Mouse (Mus musculus) liver, embryonic 14.5 days (tissue): ENCODE measurements around the gene Cacnb4. TPM values are rescaled to one million over a fixed set of nuclear protein-coding genes. Genes with fewer than 3 reads are reported as not detected.
A peak's percentile ranks its signal among the peaks of the same experiment; 100 is the strongest.

ENCODE experiments used
- ATAC-seq: fragments of 200-750 bp; cut with Nextera tagmentation; 2 replicates; pipeline ENCODE4 v1.8.0; 2017; ENCODE audit warnings: moderate number of reproducible peaks, mild to moderate bottlenecking, moderate library complexity; ENCODE audit not compliant: insufficient read depth
- DNase-seq, 3 experiments: peaks; one replicate each; pipeline ENCODE4 v3.0.0-alpha.2; 2012 to 2013; ENCODE audit warnings: low read depth in 3 of 3, low spot score in 3 of 3
- H3K27ac ChIP-seq: fragments of 300-500 bp; sonication (generic); 2 replicates; pipeline ENCODE4 v1.5.1; 2014; ENCODE audit warnings: moderate library complexity, mild to moderate bottlenecking, control low read depth, inconsistent platforms
- H3K27me3 ChIP-seq: fragments of 300-500 bp; sonication (generic); 2 replicates; pipeline ENCODE4 v1.6.1; 2014; ENCODE audit warnings: mild to moderate bottlenecking, low read length, moderate library complexity; ENCODE audit not compliant: control insufficient read depth, insufficient read depth
- H3K36me3 ChIP-seq: fragments of 300-500 bp; sonication (generic); replicated peaks from 2 replicates; pipeline ENCODE4 v1.6.1; 2014; ENCODE audit warnings: low read depth; ENCODE audit not compliant: control insufficient read depth, insufficient read depth
- H3K4me1 ChIP-seq, 2 experiments: fragments of 200-500 bp in 1 of 2; fragments of 300-500 bp in 1 of 2; sonication (generic) in 1 of 2; replicated peaks; 2 replicates each; pipeline ENCODE4 v1.6.1; 2012 to 2014; ENCODE audit warnings: antibody characterized with exemption in 1 of 2, inconsistent platforms in 1 of 2, low read length in 1 of 2; ENCODE audit not compliant: control insufficient read depth in 2 of 2, insufficient read depth in 2 of 2
- H3K4me2 ChIP-seq: fragments of 300-500 bp; sonication (generic); 2 replicates; pipeline ENCODE4 v1.6.1; 2014; ENCODE audit warnings: low read depth, mild to moderate bottlenecking, control low read depth, moderate library complexity
- H3K4me3 ChIP-seq, 2 experiments: fragments of 200-500 bp in 1 of 2; fragments of 300-500 bp in 1 of 2; sonication (generic) in 1 of 2; 2 replicates each; pipeline ENCODE4 v1.5.1; 2012 to 2014; ENCODE audit warnings: low read depth in 2 of 2, low read length in 2 of 2, mild to moderate bottlenecking in 2 of 2, control low read depth in 1 of 2, inconsistent platforms in 1 of 2, moderate library complexity in 1 of 2; ENCODE audit not compliant: insufficient read depth in 1 of 2
- H3K9ac ChIP-seq: fragments of 300-500 bp; sonication (generic); replicated peaks from 2 replicates; pipeline ENCODE4 v1.6.1; 2014; ENCODE audit warnings: mild to moderate bottlenecking, control low read depth, moderate library complexity
- H3K9me3 ChIP-seq: fragments of 300-500 bp; sonication (generic); 2 replicates; pipeline ENCODE4 v1.6.1; 2016; ENCODE audit warnings: low read length, mixed read lengths; ENCODE audit not compliant: control insufficient read depth
- CTCF ChIP-seq: IDR thresholded peaks from 2 replicates; pipeline ENCODE4 v1.5.1; 2016; ENCODE audit warnings: antibody characterized with exemption, low read depth, control low read depth
- EP300 ChIP-seq: IDR thresholded peaks from 2 replicates; pipeline ENCODE4 v1.6.1; 2016; ENCODE audit warnings: antibody characterized with exemption, low read depth
- WGBS: fragments of 180-500 bp; shearing (Covaris S2); extraction: QIAGEN DNeasy Blood & Tissue Kit; methylation state at CpG from one replicate; pipeline ENCODE4 v1.1.7; 2014; ENCODE audit not compliant: insufficient replicate concordance; 5-methylcytosine and 5-hydroxymethylcytosine counted together
- polyA plus RNA-seq, 2 experiments: library from polyadenylated mRNA; depleted of rRNA in 1 of 2; stranded (reverse) in 1 of 2; unstranded in 1 of 2; fragments of >200 nt; fragmentation: Nextera tagmentation in 1 of 2; extraction: Ambion mirVana in 1 of 2; gene quantifications; 2 replicates each; pipeline versions ENCODE4 v1.2.1 to v1.2.3; 2012 to 2014

The Cacnb4 gene
- polyA plus RNA-seq, 2 experiments, result 0.06 to 0.19 TPM

DNA sequence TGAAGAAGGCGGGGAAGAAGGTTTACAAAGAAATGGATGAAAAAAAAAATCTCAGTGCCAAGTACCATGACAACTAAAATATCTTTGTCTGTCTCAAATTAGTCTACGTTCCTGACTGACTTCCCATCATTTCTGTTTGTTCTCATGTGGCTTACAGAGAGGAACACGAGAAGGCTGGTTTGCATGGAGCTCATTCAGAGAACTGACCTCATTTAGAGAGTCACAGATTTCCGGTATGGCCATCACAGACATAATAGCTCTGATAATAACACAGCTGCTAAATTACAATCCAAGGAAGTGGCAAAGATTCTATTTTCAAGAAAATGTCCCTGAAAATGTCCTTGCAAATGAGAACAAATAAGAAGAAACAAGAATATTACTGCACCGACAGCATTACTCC is 142.9 kb downstream of the Cacnb4 start:
- Histone ChIP-seq H3K9me3 (no peaks in the 10 kb centered on the region), H3K36me3 (no peaks in the 10 kb centered on the region), H3K27ac (no peak overlapping the region), H3K4me1 (no peaks in the 10 kb centered on the region), H3K4me3 (no peak overlapping the region), H3K27me3 (no peaks in the 10 kb centered on the region), H3K9ac (no peak overlapping the region), H3K4me2 (no peak overlapping the region)
- no peak for TF ChIP-seq EP300
- no peak for TF ChIP-seq CTCF
- 62% methylated on average over 5 of the region's 5 CpGs for WGBS
- ATAC-seq (no peak), DNase-seq (no peak)

DNA sequence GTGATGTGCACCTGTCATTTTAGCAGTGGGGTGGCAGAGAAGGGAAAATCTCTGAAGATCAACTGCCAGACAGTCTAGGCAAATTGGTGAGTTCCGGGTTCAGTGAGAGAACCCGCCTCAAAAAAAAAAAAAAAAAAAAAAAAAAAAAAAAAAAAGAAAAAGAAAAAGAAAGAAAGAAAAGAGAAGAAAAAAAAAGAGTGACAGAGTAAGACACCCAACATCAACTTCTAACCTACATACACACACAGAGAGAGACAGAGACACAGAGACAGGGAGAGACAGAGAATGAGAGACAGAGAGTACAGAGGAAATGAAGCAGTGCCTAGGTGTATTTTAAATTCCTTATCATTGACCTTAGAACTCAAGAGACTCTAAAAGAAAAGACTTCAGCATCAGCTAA is 146.1 kb downstream of the Cacnb4 start:
- TF ChIP-seq EP300, result no peak
- no peak for TF ChIP-seq CTCF
- WGBS, result 61% methylated on average over 2 of the region's 2 CpGs

DNA sequence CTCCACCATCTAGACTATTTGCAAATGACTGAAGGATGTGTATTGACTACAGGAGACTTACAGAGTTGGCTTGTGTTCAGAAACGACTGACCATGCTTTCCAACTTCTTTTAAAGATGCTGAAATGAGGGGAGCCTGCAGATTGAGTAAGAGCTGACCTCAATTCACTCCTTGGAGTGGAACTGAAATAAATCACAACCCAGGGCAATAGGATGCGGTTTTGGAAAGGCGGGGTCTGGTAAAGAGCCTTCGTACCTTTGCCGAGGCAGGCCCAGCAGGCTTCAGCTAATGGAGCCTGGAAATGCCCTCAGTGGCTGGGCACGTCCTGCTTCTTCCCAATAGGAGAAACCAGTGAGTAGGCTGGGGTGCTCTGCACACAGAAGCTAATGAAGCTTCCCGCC is 147.4 kb downstream of the Cacnb4 start:
- Histone ChIP-seq H3K27me3 (no peaks in the 10 kb centered on the region), H3K27ac (no peak overlapping the region), H3K9me3 (no peaks in the 10 kb centered on the region), H3K4me3 (no peak overlapping the region), H3K9ac (no peak overlapping the region), H3K4me2 (no peak overlapping the region), H3K4me1 (peaks cover 0 to 3% of the 10 kb centered on the region in 2 experiments; a peak in 2 of 4 replicates), H3K36me3 (no peaks in the 10 kb centered on the region)
- DNase-seq (no peak), ATAC-seq (no peak)
- 66% methylated on average over 7 of the region's 7 CpGs for WGBS
- TF ChIP-seq CTCF (no peak), EP300 (no peak)

More for the DNA sequence above, 146.1 kb downstream of the Cacnb4 start:
- Histone ChIP-seq H3K27ac (no peak overlapping the region), H3K9ac (no peak overlapping the region), H3K9me3 (no peaks in the 10 kb centered on the region), H3K27me3 (no peaks in the 10 kb centered on the region), H3K36me3 (no peaks in the 10 kb centered on the region), H3K4me3 (no peak overlapping the region), H3K4me1 (peaks cover 0 to 3% of the 10 kb centered on the region in 2 experiments; a peak in 2 of 4 replicates), H3K4me2 (no peak overlapping the region)
- DNase-seq (no peak), ATAC-seq (no peak)

DNA sequence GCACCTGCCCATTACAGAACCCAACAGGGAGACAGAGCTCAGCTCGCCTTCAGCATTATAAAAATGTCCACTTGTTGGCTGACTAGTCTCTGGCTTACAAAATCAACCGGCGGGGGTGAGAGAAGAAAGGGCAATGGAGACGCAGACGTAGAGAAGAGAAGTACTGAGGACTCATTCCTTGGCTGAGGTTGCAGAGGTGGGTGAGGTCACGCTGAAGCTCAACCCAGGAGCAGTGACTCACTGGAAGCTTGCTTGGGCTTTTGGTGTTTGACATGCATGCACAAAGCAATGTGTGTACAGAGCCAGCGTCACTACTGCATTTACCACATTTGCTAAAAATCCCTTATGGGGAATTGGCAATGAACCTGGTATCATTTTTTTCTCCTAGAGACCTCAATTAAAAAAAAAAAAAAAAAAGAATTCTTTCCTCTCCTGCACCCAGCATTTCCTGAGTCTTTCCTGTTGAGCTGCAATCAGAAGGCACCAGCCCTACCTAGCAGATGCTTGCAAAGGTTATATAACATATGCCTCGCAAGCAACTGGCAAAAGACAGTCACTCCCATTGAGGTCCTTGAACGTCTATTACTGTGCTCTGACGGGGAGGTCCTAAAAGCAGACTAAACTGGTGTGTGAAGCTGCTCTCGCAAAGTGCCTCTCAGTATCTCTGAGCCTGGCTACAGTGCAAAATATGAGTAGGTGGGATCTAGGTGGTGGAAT is 150.6 kb downstream of the Cacnb4 start:
- Histone ChIP-seq H3K4me1 (peaks cover 0 to 3% of the 10 kb centered on the region in 2 experiments; a peak in 2 of 4 replicates), H3K36me3 (no peaks in the 10 kb centered on the region)
- WGBS, result 26% methylated on average over 11 of the region's 11 CpGs

DNA sequence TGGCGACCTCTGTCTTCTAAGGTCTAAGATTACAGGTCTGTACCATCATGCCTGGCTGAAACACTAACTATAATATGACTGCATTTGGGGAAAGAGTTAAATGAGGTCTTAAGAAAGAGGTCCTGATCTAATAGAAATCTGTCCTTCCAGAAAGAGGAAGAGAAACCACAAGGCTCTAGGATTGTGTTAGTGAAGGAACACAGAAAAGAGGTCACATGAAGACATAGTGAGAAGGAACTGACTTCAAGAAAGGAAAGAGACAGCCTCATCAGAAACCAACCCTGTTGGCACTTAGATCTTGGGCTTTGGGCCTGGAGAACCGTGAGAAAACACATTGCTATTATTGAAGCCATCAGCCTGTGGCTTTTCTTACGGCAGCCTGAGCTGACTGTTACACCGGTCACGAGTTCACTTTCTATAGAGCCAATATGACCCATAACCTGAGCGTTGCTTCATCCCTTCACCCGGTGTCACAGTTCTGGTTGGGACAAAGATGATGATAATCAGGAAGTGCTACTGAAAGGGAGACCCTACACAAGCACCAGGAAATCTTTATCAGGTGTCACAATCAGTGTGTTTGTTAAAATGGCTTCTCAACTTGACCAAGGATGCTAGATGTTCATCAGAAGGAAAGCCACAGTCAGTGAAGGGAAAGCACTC is 153.4 kb downstream of the Cacnb4 start:
- TF ChIP-seq EP300 (no peak), CTCF (no peak)

More for the DNA sequence above, 150.6 kb downstream of the Cacnb4 start:
- ATAC-seq, result no peak
- H3K27ac ChIP-seq, result no peak overlapping the region
- H3K4me2 ChIP-seq, result no peak overlapping the region
- H3K9me3 ChIP-seq, result no peaks in the 10 kb centered on the region
- peak in 1 of 3 experiments; percentile 10 for DNase-seq
- H3K4me3 ChIP-seq, result no peak overlapping the region
- no peak overlapping the region for H3K9ac ChIP-seq
- no peak for TF ChIP-seq EP300
- no peak for TF ChIP-seq CTCF
- no peaks in the 10 kb centered on the region for H3K27me3 ChIP-seq

More for the DNA sequence above, 153.4 kb downstream of the Cacnb4 start:
- 70% methylated on average over 7 of the region's 7 CpGs for WGBS
- H3K36me3 ChIP-seq, result no peaks in the 10 kb centered on the region
- H3K27ac ChIP-seq, result no peak overlapping the region
- no peak overlapping the region for H3K4me2 ChIP-seq
- no peak overlapping the region for H3K9ac ChIP-seq
- no peaks in the 10 kb centered on the region; the same call in 1 of the 2 replicates for H3K27me3 ChIP-seq
- no peak for ATAC-seq
- peaks cover 0 to 3% of the 10 kb centered on the region in 2 experiments; a peak in 2 of 4 replicates for H3K4me1 ChIP-seq
- H3K9me3 ChIP-seq, result no peaks in the 10 kb centered on the region
- H3K4me3 ChIP-seq, result no peak overlapping the region
- no peak for DNase-seq
